ENCODE assay signal across 11 mouse cellular contexts in genomic region chr9:121249805-121250204, GRCm38 (mm10). TPM values are rescaled to one million over a fixed set of nuclear protein-coding genes. Genes with fewer than 3 reads are reported as not detected.
DNase-seq lines count a peak whose midpoint lies in the region; ATAC-seq and TF ChIP-seq lines count a peak whose summit lies in the region.
"Had no signal": no experiment of that assay in that cellular context is flagged by ENCODE, and none has a peak within 500 bp of the region (broad histone marks: within the 10 kb centered on the region; RNA-seq: fewer than 3 reads in every experiment).

No protein-coding gene starts in this region.

- WGBS in macrophage (ENCODE audit: missing documents): 8% methylated on average over 14 of the region's 14 CpGs
- WGBS in midbrain, embryonic 14.5 days: 70% methylated on average over 14 of the region's 14 CpGs

- H3K27me3 ChIP-seq in midbrain, embryonic 14.5 days (ENCODE audit: control insufficient read depth, insufficient read depth, low read length): no peaks in the 10 kb centered on the region
- H3K27me3 ChIP-seq: hindbrain, embryonic 13.5 days had no signal

- H3K9me3 ChIP-seq in midbrain, embryonic 14.5 days (ENCODE audit: control insufficient read depth, low read length): no peaks in the 10 kb centered on the region
- H3K9me3 ChIP-seq: G1E; hindbrain, embryonic 13.5 days had no signal

- no peak overlapping the region; the same call in 1 of the 2 replicates for H3K9ac ChIP-seq in midbrain, embryonic 14.5 days (replicated peaks; ENCODE audit: low read length)
- H3K9ac ChIP-seq: hindbrain, embryonic 13.5 days had no signal

- H3K79me2 ChIP-seq in macrophage (ENCODE audit: inconsistent target): no peaks in the 10 kb centered on the region

- no peak for TF ChIP-seq CTCF in left cerebral cortex, adult 2 months (IDR thresholded peaks at IDR 0.05)

- no peak overlapping the region for H3K4me2 ChIP-seq in midbrain, embryonic 14.5 days (ENCODE audit: low read length)
- H3K4me2 ChIP-seq: hindbrain, embryonic 13.5 days had no signal

- H3K4me3 ChIP-seq in left cerebral cortex, adult 2 months: no peak overlapping the region
- no peak overlapping the region for H3K4me3 ChIP-seq in macrophage (ENCODE audit: inconsistent target)
- no peak overlapping the region for H3K4me3 ChIP-seq in midbrain, embryonic 14.5 days (replicated peaks; ENCODE audit: low read depth, low read length)
- H3K4me3 ChIP-seq: erythroblast, embryonic 14.5 days; hindbrain, embryonic 13.5 days had no signal

- no peak for ATAC-seq in midbrain, embryonic 14.5 days (ENCODE audit: low FRiP score, low TSS enrichment)

- intact Hi-C loops in left cerebral cortex, adult 2 months (cut with DNase I): loop anchor here (2.0 to 10.0 kb wide), 4 partner anchors 207 to 425 kb away; no protein-coding TSS in a partner anchor

- DNase-seq in frontal cortex, postnatal 10 days (ENCODE audit: low spot score in 2 of 2): peak; percentile 21 to 27
- DNase-seq in frontal cortex, adult 2 months (ENCODE audit: extremely low spot score in 1 of 2, low spot score in 1 of 2): no peak
- peak; percentile 8 for DNase-seq in left cerebral cortex, adult 2 months (ENCODE audit: extremely low spot score in 1 of 2, low spot score in 2 of 2)
- DNase-seq in left cerebral cortex, adult 11 months (ENCODE audit: low spot score): no peak
- peak; percentile 34 for DNase-seq in brain, adult 2 months (ENCODE audit: low read depth, low spot score)
- DNase-seq in midbrain, embryonic 14.5 days: no peak
- no peak for DNase-seq in thymus, postnatal 4 days

- H3K36me3 ChIP-seq in macrophage (ENCODE audit: inconsistent target): no peaks in the 10 kb centered on the region
- no peaks in the 10 kb centered on the region for H3K36me3 ChIP-seq in midbrain, embryonic 14.5 days (ENCODE audit: control insufficient read depth, insufficient read depth, low read length)
- H3K36me3 ChIP-seq: G1E had no signal

- H3K27ac ChIP-seq in left cerebral cortex, adult 2 months: no peak overlapping the region
- H3K27ac ChIP-seq in macrophage: 0 out of 2 replicates have a peak overlapping the region, but pooled peaks have one; percentile 10
- H3K27ac ChIP-seq in midbrain, embryonic 14.5 days (replicated peaks; ENCODE audit: low read depth, low read length): no peak overlapping the region
- H3K27ac ChIP-seq: hindbrain, embryonic 13.5 days had no signal

- H3K4me1 ChIP-seq in midbrain, embryonic 14.5 days (ENCODE audit: control insufficient read depth, insufficient read depth, low read length): no peaks in the 10 kb centered on the region
- H3K4me1 ChIP-seq: hindbrain, embryonic 13.5 days had no signal

RNA-seq across cellular contexts. Expression of gene Ulk4, which starts 27.2 kb away (rescaled TPM):
- polyA plus RNA-seq in frontal cortex, adult 2 months (2012; rRNA removed): 5.9 and 6.2 TPM in 2 replicates
- 1 to 10 TPM; 9.2 to 9.9 TPM for total RNA-seq in left cerebral cortex, adult 2 months (2021)
- 10 to 100 TPM in 3 of 26 experiments, 1 to 10 TPM in 22, under 1 TPM in 1; 0.92 to 10.8 (median 6.6) TPM for total RNA-seq in macrophage (2018; cell fraction: chromatin; rRNA removed)
- total RNA-seq in macrophage (2018; cell fraction: cytosol; rRNA removed): 1 to 10 TPM in 1 of 26 experiments, under 1 TPM in 25; 0.33 to 1.5 (median 0.57) TPM
- 1 to 10 TPM in 24 of 26 experiments, under 1 TPM in 2; 0.52 to 3.7 (median 2.2) TPM for total RNA-seq in macrophage (2018; cell fraction: nucleus; rRNA removed)
- polyA plus RNA-seq in macrophage (2018): 0.25 to 2.2 TPM (median 1.1 TPM) in 3 replicates
- 75.7 and 79.0 TPM in 2 replicates for polyA plus RNA-seq in midbrain, embryonic 14.5 days (2014; fragmentation: Nextera tagmentation; extraction: Ambion mirVana)

RNA-seq across cellular contexts. Expression of gene Trak1, which starts 47.5 kb away (rescaled TPM):
- polyA plus RNA-seq in frontal cortex, adult 2 months (2012; rRNA removed): 136 and 139 TPM in 2 replicates
- 100 to 1,000 TPM; 247 to 298 TPM for total RNA-seq in left cerebral cortex, adult 2 months (2021)
- 100 to 1,000 TPM; 175 to 281 (median 222) TPM for total RNA-seq in macrophage (2018; cell fraction: chromatin; rRNA removed)
- total RNA-seq in macrophage (2018; cell fraction: cytosol; rRNA removed): 10 to 100 TPM; 48.6 to 71.4 (median 54.7) TPM
- 100 to 1,000 TPM in 25 of 26 experiments, 10 to 100 TPM in 1; 94.9 to 207 (median 141) TPM for total RNA-seq in macrophage (2018; cell fraction: nucleus; rRNA removed)
- polyA plus RNA-seq in macrophage (2018): 30.9 to 32.9 TPM (median 32.9 TPM) in 3 replicates
- 47.0 and 53.6 TPM in 2 replicates for polyA plus RNA-seq in midbrain, embryonic 14.5 days (2014; fragmentation: Nextera tagmentation; extraction: Ambion mirVana)

Comparison
In these comparisons a context has a peak if more than half of its experiments do, and no peak if none do; other contexts are left out.
1. DNase-seq: peak in frontal cortex, postnatal 10 days (2 of 2), left cerebral cortex, adult 2 months (2 of 2) and brain, adult 2 months (single experiment); none in frontal cortex, adult 2 months (0 of 2), left cerebral cortex, adult 11 months (single experiment), midbrain, embryonic 14.5 days (single experiment) and thymus, postnatal 4 days (single experiment).
2. RNA of gene Ulk4, which starts 27.2 kb away (polyA plus RNA-seq): 75.7 to 79.0 TPM in midbrain, embryonic 14.5 days; 5.9 to 6.2 TPM in frontal cortex, adult 2 months and 0.25 to 2.2 TPM in macrophage; every median in the first group is over 10 times any median in the second.